Mouse (Mus musculus) embryonic facial prominence, embryonic 14.5 days (tissue): ENCODE measurements around the gene Cmip. TPM values are rescaled to one million over a fixed set of nuclear protein-coding genes. Genes with fewer than 3 reads are reported as not detected.
A peak's percentile ranks its signal among the peaks of the same experiment; 100 is the strongest.

ENCODE experiments used
- ATAC-seq: fragments of 200-750 bp; cut with Nextera tagmentation; 2 replicates; pipeline ENCODE4 v1.8.0; 2017; ENCODE audit warnings: low read depth, moderate number of reproducible peaks, moderate TSS enrichment
- DNase-seq: peaks from one replicate; pipeline ENCODE4 v3.0.0-alpha.2; 2015; ENCODE audit warnings: low spot score
- H3K27ac ChIP-seq: fragments of 300-500 bp; sonication (generic); replicated peaks from 2 replicates; pipeline ENCODE4 v1.5.1; 2014; ENCODE audit warnings: low read depth, mild to moderate bottlenecking, low read length, moderate library complexity
- H3K27me3 ChIP-seq: fragments of 300-500 bp; sonication (generic); replicated peaks from 2 replicates; pipeline ENCODE4 v1.6.1; 2014; ENCODE audit warnings: low read length; ENCODE audit not compliant: control insufficient read depth, insufficient read depth
- H3K36me3 ChIP-seq: fragments of 300-500 bp; sonication (generic); 2 replicates; pipeline ENCODE4 v1.6.1; 2014; ENCODE audit warnings: low read length, mixed read lengths; ENCODE audit not compliant: control insufficient read depth, insufficient read depth
- H3K4me1 ChIP-seq: fragments of 300-500 bp; sonication (generic); 2 replicates; pipeline ENCODE4 v1.6.1; 2014; ENCODE audit warnings: antibody characterized with exemption, low read length; ENCODE audit not compliant: control insufficient read depth, insufficient read depth
- H3K4me2 ChIP-seq: fragments of 300-500 bp; sonication (generic); 2 replicates; pipeline ENCODE4 v1.6.1; 2014; ENCODE audit warnings: low read depth, mild to moderate bottlenecking, low read length, moderate library complexity, mixed read lengths
- H3K4me3 ChIP-seq: fragments of 300-500 bp; sonication (generic); 2 replicates; pipeline ENCODE4 v1.5.1; 2014; ENCODE audit warnings: low read depth, mild to moderate bottlenecking, low read length
- H3K9ac ChIP-seq: fragments of 300-500 bp; sonication (generic); 2 replicates; pipeline ENCODE4 v1.6.1; 2014; ENCODE audit warnings: low read depth, mild to moderate bottlenecking, low read length, moderate library complexity, mixed read lengths
- H3K9me3 ChIP-seq: fragments of 300-500 bp; sonication (generic); 2 replicates; pipeline ENCODE4 v1.6.1; 2016; ENCODE audit warnings: low read length; ENCODE audit not compliant: control insufficient read depth
- WGBS: fragments of 180-500 bp; shearing (Covaris S2); extraction: QIAGEN DNeasy Blood & Tissue Kit; methylation state at CpG from one replicate; pipeline ENCODE4 v1.1.7; 2014; 5-methylcytosine and 5-hydroxymethylcytosine counted together
- polyA plus RNA-seq: library from polyadenylated mRNA; unstranded; fragments of >200 nt; fragmentation: Nextera tagmentation; extraction: Ambion mirVana; gene quantifications from 2 replicates; pipeline ENCODE4 v1.2.1, GENCODE M21; 2014

Cmip gene
- polyA plus RNA-seq, 1 experiment from 2014 or later: 27.7 TPM

GRCm38 (mm10) chr8:117433968-117434367 lies 177.1 kb downstream of the Cmip start:
- WGBS: 94% methylated on average over 10 of the region's 10 CpGs
- DNase-seq: no peak
- Histone ChIP-seq H3K4me1 (no peaks in the 10 kb centered on the region), H3K4me3 (no peak overlapping the region), H3K27me3 (no peaks in the 10 kb centered on the region), H3K4me2 (no peak overlapping the region), H3K27ac (no peak overlapping the region), H3K9ac (no peak overlapping the region), H3K36me3 (peaks cover 87% of the 10 kb centered on the region), H3K9me3 (no peaks in the 10 kb centered on the region)
- ATAC-seq: no peak

DNA sequence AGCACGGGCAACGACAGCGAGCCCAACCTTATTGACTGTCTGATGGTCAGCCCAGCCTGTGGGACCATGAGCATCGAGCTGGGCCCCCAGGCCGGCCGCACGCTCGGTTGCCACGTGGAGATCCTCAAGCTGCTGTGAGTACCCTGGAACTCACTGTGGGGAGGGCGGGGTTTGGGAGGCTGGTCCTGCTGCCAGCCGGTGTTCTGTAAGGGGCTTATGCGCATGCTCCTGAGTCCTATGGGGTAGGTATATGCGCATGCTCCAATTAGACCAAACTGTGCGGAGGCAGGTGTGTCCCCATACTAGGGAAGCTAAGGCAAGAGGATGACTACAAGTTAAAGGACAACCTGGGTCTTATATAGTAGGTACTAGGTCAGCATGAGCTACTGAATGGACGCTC lies 179.9 kb downstream of the Cmip start:
- no peaks in the 10 kb centered on the region for H3K4me1 ChIP-seq
- H3K4me3 ChIP-seq: no peak overlapping the region
- no peaks in the 10 kb centered on the region for H3K9me3 ChIP-seq
- H3K4me2 ChIP-seq: no peak overlapping the region
- no peak overlapping the region for H3K9ac ChIP-seq
- DNase-seq: no peak
- WGBS: 96% methylated on average over 15 of the region's 15 CpGs
- no peak for ATAC-seq
- H3K27me3 ChIP-seq: no peaks in the 10 kb centered on the region
- peaks cover 81% of the 10 kb centered on the region for H3K36me3 ChIP-seq
- no peak overlapping the region for H3K27ac ChIP-seq

GRCm38 (mm10) chr8:117437616-117438015 lies 180.8 kb downstream of the Cmip start:
- peaks cover 75% of the 10 kb centered on the region for H3K36me3 ChIP-seq
- ATAC-seq (no peak), DNase-seq (peak; percentile 26)
- no peak overlapping the region for H3K4me3 ChIP-seq
- WGBS: 79% methylated on average over 4 of the region's 5 CpGs
- H3K4me2 ChIP-seq: no peak overlapping the region
- H3K27ac ChIP-seq: no peak overlapping the region
- H3K4me1 ChIP-seq: no peaks in the 10 kb centered on the region
- no peaks in the 10 kb centered on the region for H3K9me3 ChIP-seq
- H3K9ac ChIP-seq: no peak overlapping the region
- no peaks in the 10 kb centered on the region for H3K27me3 ChIP-seq

DNA sequence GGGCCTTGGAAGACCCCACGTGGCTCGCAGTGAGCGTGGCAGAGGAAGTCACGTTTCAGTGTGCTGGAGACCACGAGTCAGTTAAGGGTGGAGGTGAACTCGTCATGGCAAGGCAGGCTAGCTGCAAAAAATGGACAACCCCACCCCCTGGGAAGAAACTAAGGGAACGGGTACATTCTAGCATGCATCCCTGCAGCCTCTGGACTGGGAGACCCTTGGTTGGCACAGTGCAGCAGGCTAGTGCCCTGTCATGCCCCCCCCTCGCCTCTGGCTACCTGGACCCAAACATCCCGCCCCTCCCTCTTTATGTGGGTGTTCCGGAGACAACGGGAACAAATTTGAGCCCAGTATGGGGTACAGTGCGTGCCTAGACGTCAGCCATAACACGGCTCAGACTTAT lies 183.5 kb downstream of the Cmip start:
- no peak overlapping the region for H3K27ac ChIP-seq
- DNase-seq (no peak), ATAC-seq (no peak)
- no peaks in the 10 kb centered on the region for H3K27me3 ChIP-seq
- 90% methylated on average over 13 of the region's 14 CpGs for WGBS
- no peaks in the 10 kb centered on the region for H3K9me3 ChIP-seq
- H3K4me2 ChIP-seq: no peak overlapping the region
- H3K36me3 ChIP-seq: peaks cover 58% of the 10 kb centered on the region
- no peaks in the 10 kb centered on the region for H3K4me1 ChIP-seq
- no peak overlapping the region for H3K4me3 ChIP-seq
- no peak overlapping the region for H3K9ac ChIP-seq

DNA sequence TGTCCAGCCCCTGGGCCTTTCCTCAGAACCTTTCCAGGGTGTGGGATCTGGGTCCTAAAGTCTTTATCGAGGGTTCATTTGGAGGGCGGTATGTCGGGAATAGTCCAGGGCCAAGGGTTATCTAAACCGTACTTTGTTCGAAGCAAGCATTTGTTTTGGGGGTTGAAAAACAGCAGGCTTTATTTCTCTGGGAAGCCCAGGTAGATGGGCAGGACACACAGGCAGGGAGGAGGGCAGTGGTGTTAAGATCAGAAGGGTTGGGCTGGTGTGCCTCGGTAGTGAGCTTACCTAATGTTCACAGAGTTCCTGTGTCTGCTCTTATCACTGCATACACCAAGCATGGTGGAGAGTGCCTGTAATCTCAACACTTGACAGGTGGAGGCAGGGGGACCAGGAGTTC lies 183.9 kb downstream of the Cmip start:
- Histone ChIP-seq H3K9ac (no peak overlapping the region), H3K36me3 (peaks cover 58% of the 10 kb centered on the region), H3K27me3 (no peaks in the 10 kb centered on the region), H3K4me1 (no peaks in the 10 kb centered on the region), H3K4me3 (no peak overlapping the region), H3K4me2 (no peak overlapping the region), H3K9me3 (no peaks in the 10 kb centered on the region), H3K27ac (no peak overlapping the region)
- ATAC-seq (no peak), DNase-seq (no peak)
- 91% methylated on average over 6 of the region's 6 CpGs for WGBS

DNA sequence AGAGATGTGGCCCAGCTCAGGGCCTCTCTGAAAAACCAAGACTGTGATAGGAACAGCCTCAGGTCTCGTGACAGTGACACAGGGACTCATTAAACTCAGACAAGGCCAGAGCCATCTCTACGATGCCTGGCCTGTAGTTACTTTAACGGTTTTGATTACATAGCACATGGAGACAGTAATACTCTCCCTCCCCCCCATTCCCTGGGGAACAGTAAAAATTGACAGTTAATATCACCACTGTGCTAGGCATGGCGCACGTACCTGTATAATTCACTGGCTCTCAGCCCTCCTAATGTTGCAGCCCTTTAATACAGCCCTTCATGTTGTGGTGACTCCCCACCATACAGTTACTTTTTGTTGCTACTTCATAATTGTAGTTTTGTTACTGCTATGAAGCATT lies 188.6 kb downstream of the Cmip start:
- H3K4me2 ChIP-seq: no peak overlapping the region
- WGBS: 71% methylated on average over 5 of the region's 5 CpGs
- no peaks in the 10 kb centered on the region for H3K9me3 ChIP-seq
- H3K9ac ChIP-seq: no peak overlapping the region
- H3K27me3 ChIP-seq: no peaks in the 10 kb centered on the region
- no peak overlapping the region for H3K4me3 ChIP-seq
- peaks cover 52% of the 10 kb centered on the region for H3K36me3 ChIP-seq
- H3K27ac ChIP-seq: no peak overlapping the region
- ATAC-seq: 0 out of 2 replicates have a peak, but pooled peaks have one; percentile 17
- DNase-seq: no peak
- no peaks in the 10 kb centered on the region for H3K4me1 ChIP-seq

DNA sequence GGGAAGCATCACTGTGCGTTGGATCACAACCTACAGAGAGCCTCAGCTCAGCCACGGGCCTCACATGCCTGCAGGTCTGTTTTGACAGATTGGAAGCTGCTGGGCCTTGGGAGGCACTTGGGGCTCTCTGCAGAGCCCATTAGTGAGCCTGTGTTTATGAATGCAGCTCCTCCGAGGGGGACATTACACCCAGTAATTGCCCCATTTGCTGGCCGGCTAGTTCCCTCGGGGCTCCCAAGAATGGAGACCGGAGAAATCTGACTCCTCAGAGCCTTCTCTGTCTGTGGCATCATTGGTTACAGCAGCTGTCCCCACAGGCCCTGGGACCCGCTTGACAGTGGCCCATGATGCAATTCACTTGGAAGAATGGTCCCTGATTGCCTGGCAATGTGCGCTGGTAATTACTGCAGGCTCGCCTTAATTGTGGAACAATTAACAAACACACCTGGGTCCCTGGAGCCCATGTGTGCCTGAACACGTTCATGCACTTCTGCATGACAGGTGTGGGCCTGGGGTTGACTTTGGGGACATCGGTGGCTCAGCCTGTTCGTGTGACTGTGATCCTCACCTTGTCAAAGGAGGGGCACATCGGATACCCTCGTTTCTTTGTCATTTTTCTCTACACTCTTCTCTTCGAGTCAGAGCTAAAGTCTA lies 189.6 kb downstream of the Cmip start:
- no peak overlapping the region for H3K27ac ChIP-seq

DNA sequence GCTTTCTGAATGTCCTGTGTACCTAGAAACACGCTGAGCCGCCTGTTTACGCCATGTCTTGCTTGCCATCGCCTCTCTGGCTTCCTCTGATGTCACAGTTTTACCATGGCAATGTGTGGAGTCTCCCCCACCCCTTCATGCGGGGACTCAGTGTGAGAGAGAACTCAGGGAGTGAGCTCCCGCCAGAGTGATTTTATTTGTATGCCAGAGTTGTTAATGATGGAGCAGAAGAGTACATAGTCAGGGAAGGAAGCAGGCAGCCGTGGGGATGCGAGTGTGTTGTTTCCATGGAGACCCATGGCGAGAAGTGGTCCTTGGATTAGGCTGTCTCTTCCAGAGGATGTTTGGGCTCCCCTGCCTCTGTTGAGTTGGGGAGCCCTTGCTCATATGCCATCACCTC lies 194.2 kb downstream of the Cmip start:
- DNase-seq: no peak
- H3K9me3 ChIP-seq: no peaks in the 10 kb centered on the region
- no peak overlapping the region for H3K4me3 ChIP-seq
- no peak overlapping the region for H3K27ac ChIP-seq
- ATAC-seq: no peak
- no peak overlapping the region for H3K4me2 ChIP-seq
- H3K27me3 ChIP-seq: no peaks in the 10 kb centered on the region
- H3K9ac ChIP-seq: no peak overlapping the region
- H3K36me3 ChIP-seq: peaks cover 91% of the 10 kb centered on the region
- 86% methylated on average over 9 of the region's 9 CpGs for WGBS
- no peaks in the 10 kb centered on the region for H3K4me1 ChIP-seq

More for the DNA sequence above, 189.6 kb downstream of the Cmip start:
- 40% methylated on average over 15 of the region's 15 CpGs for WGBS
- H3K9ac ChIP-seq: no peak overlapping the region
- no peaks in the 10 kb centered on the region for H3K27me3 ChIP-seq
- H3K4me1 ChIP-seq: no peaks in the 10 kb centered on the region
- no peak overlapping the region for H3K4me2 ChIP-seq
- peaks cover 59% of the 10 kb centered on the region for H3K36me3 ChIP-seq
- DNase-seq (peak; percentile 71), ATAC-seq (peak; percentile 89)
- H3K4me3 ChIP-seq: no peak overlapping the region
- H3K9me3 ChIP-seq: no peaks in the 10 kb centered on the region

- ATAC-seq: no peak
- peaks cover 88% of the 10 kb centered on the region for H3K36me3 ChIP-seq
- no peak for DNase-seq
- H3K27ac ChIP-seq: no peak overlapping the region
- H3K4me2 ChIP-seq: no peak overlapping the region
- WGBS: 80% methylated on average over 6 of the region's 6 CpGs
- H3K27me3 ChIP-seq: no peaks in the 10 kb centered on the region
- H3K4me3 ChIP-seq: no peak overlapping the region
- no peaks in the 10 kb centered on the region for H3K4me1 ChIP-seq
- H3K9me3 ChIP-seq: no peaks in the 10 kb centered on the region
- no peak overlapping the region for H3K9ac ChIP-seq
These were observed 197.1 kb downstream of the Cmip start for GRCm38 (mm10) chr8:117453974-117454373.
